Mouse (Mus musculus): ENCODE results near the gene Itgb6.

Gene Itgb6

GRCm38 (mm10) chr2:60614758-60615157 is 107.7 kb downstream of the Itgb6 start:
- DNase-seq (ENCODE audit: low read depth, low spot score), result no peak

DNA sequence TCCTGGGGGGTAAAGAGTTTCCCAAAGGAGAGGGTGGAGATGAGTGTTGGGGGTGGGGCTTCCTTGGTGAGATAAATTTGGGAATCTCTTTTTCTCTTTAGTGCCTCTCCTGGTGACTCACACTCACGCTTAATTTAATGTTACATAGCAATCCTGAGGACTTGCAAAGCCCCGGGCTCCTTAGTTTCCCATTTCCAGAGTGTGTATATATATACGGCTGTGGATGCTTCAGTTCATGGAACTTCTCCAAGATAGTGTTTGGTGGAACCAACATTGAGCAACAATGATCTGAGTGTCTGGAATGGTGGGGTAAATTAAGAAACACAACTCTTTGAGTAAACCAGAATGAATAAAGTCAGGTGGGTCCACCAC is 108.6 kb downstream of the Itgb6 start:
- DNase-seq (ENCODE audit: low read depth, low spot score), result no peak

GRCm38 (mm10) chr2:60612906-60613856 is 109.3 kb downstream of the Itgb6 start:
- no peak for DNase-seq (ENCODE audit: low read depth, low spot score)

DNA sequence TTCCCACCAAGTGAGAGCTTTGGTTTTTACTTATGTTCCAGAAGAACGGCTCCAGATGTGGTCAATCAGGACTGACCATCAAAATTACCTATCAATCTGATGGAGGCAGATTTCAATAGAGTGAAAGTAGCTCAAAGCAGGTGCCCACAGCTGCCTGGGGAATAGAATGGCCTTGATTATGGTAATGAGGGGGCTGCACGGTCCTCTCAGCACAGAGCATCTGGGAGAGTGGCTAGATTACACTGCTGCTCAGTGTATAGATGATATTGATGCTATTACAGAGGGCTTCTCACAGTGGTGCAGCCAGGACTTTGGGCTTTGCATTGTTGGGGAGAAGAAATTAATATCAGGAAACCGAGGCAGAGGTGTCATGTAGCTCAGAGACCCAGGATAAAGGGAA is 110.8 kb downstream of the Itgb6 start:
- DNase-seq (ENCODE audit: low read depth, low spot score), result no peak

DNA sequence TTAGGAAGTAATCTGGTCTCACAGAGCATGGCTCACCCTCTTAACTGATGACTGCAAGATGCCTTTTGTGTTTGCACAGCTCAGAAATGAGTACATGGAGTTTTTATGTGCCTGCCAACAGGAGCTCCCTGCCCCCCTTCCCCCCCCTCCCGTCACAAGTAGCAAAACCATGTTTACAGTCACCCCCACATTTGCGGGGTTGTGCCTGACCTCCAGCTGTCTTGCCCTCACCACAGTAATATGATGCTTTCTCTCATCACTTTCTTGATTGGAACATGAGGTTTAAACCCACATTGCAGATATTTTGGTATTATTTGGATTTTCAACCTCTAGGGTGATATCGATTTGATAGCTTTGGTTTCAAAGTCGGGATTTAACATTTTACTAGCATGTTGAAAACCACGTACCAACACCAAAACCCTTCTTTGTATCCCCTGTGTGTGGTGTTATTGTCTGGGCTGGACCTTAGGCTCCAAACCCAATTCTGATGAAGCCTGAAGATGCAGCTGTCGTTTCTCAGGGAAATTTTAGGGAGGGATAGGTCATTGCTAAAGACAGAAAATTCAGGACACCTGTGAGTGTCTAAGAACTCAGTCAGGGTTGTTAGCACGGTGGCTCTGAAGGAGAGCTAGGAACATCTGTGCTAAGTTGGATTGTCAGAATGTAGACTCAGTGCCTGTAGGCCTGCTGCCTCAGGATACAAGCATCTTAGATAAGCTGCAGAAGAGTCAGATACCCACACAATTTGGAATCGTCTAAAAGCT is 112.8 kb downstream of the Itgb6 start:
- no peak for DNase-seq (ENCODE audit: low read depth, low spot score)

GRCm38 (mm10) chr2:60607980-60608379 is 114.5 kb downstream of the Itgb6 start:
- no peak for DNase-seq (ENCODE audit: low read depth, low spot score)

DNA sequence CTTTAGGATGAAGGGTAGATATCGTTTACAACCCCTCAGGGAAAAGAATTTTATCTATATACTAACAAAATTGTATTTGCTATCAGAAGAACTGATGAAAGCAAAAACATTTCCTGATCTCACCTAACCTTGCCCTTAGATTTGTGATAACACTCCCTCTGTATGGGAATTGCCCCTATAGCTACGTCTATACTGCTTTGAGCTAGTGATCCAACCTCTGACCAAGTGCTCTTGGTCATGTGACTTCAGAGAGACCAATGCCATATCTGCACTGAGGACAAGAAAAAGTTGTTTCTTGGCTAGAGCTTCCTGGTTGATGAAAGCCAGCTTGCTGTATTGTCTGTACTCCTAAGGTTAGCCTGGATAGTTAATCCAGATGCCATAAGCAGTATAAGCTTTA is 121.1 kb downstream of the Itgb6 start:
- DNase-seq (ENCODE audit: low read depth, low spot score), result no peak

GRCm38 (mm10) chr2:60600863-60601262 is 121.6 kb downstream of the Itgb6 start:
- no peak for DNase-seq (ENCODE audit: low read depth, low spot score)

- DNase-seq (ENCODE audit: low read depth, low spot score), result no peak
Measured at GRCm38 (mm10) chr2:60583416-60583815, 139.0 kb downstream of the Itgb6 start.

DNA sequence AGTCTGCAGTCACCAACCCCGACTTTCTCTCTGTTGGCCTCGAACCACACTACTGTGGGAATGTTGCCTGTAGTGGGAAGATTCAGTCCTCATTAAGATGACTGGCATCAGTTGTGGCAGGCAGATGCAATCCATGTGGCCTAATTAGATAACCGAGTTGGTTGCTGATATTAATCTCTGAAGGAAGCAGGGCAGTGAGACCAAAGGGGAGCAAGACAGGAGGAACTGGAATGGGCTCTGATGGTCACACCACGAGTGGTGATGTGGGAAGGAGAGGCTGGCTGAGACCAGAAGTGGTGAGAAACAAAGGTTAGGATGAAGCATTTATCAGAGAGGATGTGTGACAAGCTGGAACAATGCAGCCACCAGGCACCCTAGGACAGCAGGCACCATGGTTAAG is 167.9 kb downstream of the Itgb6 start:
- no peak for DNase-seq (ENCODE audit: low read depth, low spot score)

DNA sequence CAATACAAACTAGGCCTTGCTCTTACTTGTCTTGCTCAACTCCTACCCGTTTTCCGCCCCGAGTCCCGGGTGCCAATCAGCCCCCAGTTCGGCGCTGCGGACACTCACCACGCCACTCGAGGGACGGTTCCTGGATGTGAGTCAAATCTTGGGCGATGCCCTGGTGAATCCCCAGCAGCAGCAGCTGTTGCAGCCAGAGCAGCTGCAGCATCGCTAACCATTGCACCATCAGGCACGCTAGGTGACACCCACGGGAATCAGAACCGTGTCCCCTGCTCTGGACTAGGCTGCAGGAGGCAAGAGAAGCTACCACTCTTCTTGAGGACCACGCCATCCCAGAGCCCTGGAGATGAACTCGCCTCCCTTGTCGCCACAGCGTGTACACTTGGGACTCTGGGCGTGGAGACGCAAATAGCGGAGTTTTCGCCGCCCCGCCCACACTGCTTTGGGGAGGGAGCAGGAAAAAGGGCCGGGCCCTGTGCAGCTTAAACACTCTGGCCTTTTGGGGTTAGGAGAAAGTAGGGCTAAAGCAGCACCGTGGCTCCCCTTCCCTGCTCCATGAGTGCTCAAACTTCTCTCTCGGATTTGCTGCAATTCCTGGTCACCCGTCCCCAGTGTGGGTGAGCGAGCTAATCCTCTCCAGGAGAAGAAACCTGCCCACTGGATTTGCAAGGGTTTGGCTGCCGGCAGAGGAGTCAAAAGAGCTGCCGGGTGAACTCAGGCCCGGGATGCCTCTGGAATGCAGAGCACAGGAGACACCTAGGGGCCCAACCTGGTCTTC is 169.4 kb downstream of the Itgb6 start, which contains the start of gene Pla2r1:
TSS of gene Pla2r1 (minus strand) at position 407 of the 781 bp plus-strand sequence.
- no peak for DNase-seq (ENCODE audit: low read depth, low spot score)

- no peak for DNase-seq (ENCODE audit: low read depth, low spot score)
Measured at GRCm38 (mm10) chr2:60552177-60552901, 170.1 kb downstream of the Itgb6 start.

DNA sequence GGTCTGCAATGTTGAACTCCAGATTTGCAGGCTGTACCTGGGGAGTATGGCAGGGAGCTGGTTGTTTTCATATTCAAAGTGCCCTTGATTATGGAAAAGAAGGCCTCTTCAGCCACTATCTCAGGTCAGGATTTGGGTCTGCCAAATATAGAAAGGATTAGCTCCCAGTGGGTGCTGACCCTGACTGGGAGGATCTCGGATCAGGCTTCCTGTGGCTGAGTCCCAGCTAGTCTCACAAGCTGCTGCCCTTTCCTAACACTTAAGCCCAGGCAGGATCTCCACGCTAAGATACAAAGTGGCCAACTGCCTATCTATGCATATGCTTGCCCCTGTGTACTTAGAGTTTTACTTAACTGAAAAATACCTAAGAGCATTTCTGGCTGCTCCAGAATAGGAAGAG is 170.8 kb downstream of the Itgb6 start:
- no peak for DNase-seq (ENCODE audit: low read depth, low spot score)

DNA sequence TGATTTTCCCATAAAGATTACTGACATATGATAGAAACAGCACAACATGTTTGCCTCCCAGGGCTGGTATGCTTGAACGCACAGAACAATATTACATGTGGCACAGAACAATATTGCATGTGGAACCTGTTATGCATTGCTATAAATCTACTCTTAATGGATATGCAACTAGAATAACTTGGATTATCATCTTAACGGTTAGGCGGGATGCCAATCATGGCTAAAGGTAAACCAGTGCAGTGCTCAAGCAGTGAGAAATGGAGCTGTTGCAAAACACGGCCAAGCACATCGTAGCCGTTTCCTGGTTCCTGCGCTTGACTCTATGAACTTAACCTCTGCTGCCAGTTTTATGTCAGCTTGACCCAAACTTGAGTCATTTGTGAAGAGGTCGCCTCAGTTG is 171.9 kb downstream of the Itgb6 start:
- DNase-seq (ENCODE audit: low read depth, low spot score), result no peak

DNA sequence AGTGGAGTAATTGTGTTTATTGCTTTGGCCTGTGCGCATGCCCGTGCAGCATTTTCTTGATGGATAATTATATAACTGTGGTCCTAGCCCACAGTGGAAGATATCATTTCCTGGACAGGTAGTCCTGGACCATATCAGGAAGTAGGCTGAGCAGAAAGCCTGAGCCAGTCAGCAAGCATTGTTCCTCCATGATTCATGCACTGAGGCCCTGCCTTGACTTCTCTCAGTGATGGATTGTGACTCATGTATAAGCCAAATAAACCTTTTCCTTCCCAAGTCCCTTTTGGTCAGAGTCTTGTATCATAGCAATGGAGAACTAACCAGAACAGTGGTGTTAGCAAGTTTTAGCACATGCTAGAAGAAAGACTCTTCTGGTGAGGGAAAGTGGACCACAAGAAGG is 172.6 kb downstream of the Itgb6 start:
- DNase-seq (ENCODE audit: low read depth, low spot score), result no peak
